Mouse (Mus musculus): ENCODE measurements at regions not wholly inside any gene's neighbourhood (a gene's known extent, or its start where the extent isn't known, plus 50 kb on each side); places are given as distances from the start of the nearest gene placed in this dataset.

- DNase-seq, result no peak
Measured at GRCm38 (mm10) chr17:89982904-89983303, 72.7 kb upstream of the Gm10184 start.

- DNase-seq, result no peak
Measured at GRCm38 (mm10) chr17:89979055-89979853, 69.0 kb upstream of the Gm10184 start.

DNA sequence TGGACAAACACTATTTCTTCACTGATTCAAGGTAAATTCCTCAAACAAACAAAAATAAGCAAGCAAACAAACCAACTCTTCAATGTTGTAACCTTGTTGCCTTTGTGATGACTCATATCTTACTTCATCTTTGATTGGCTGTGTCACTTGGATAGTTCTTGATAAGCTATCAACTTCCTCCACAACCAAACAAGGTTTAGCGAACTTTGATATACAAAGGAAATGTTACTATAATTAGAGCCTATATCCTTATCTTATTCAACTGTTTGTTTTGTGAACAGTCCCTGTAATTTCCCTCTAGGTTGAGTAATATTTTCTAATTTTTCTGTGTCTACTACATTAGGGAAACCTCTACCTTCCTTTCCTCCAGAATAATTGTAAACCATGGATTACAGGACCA lies 52.8 kb upstream of the Gm10184 start:
- no peak for DNase-seq

DNA sequence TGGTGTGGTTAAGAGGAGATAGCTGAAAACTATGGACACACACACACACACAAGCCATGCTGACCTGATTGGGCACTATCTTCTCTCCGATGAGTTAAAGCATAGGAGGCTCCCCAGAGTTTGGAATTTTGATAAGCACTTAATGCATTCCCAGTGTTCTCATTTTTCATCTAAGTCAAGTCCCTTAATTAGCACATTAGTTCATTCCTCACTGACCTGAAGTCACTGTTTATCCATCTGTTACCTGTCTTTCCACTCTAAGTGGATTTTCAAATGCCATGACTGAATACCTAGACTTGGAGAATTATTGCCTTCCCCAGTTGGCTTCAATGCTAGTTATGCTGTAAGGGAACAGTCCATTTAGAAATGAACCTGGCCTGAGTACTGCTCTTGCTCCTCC lies 51.2 kb upstream of the Gm10184 start:
- DNase-seq, result peak in 1 of 2 experiments; percentile 6

GRCm38 (mm10) chr17:89960368-89960767 lies 50.1 kb upstream of the Gm10184 start:
- peak in 1 of 2 experiments; percentile 12 for DNase-seq

Data from cerebellum, postnatal 14 days (tissue).